Mouse (Mus musculus): ENCODE measurements around the gene Orc1. TPM values are rescaled to one million over a fixed set of nuclear protein-coding genes. Genes with fewer than 3 reads are reported as not detected.

Orc1 gene
- total RNA-seq, 2 experiments from 2014 or later = not detected

- peak; percentile 41 to 44 for DNase-seq (ENCODE audit: extremely low spot score in 1 of 2, low spot score in 2 of 2)
- Histone ChIP-seq H3K27ac (peak overlapping the region; percentile 98), H3K4me3 (peak overlapping the region; percentile 95)
- no peak for TF ChIP-seq CTCF (IDR thresholded peaks at IDR 0.05)
- intact Hi-C loops (cut with DNase I) = loop anchor here (1.0 kb wide), 1 partner anchor 40 kb away; the partner anchor contains the start of genes Orc1 and Prpf38a
These were observed 39.9 kb downstream of the Orc1 start for GRCm38 (mm10) chr4:108619165-108619564.

DNA sequence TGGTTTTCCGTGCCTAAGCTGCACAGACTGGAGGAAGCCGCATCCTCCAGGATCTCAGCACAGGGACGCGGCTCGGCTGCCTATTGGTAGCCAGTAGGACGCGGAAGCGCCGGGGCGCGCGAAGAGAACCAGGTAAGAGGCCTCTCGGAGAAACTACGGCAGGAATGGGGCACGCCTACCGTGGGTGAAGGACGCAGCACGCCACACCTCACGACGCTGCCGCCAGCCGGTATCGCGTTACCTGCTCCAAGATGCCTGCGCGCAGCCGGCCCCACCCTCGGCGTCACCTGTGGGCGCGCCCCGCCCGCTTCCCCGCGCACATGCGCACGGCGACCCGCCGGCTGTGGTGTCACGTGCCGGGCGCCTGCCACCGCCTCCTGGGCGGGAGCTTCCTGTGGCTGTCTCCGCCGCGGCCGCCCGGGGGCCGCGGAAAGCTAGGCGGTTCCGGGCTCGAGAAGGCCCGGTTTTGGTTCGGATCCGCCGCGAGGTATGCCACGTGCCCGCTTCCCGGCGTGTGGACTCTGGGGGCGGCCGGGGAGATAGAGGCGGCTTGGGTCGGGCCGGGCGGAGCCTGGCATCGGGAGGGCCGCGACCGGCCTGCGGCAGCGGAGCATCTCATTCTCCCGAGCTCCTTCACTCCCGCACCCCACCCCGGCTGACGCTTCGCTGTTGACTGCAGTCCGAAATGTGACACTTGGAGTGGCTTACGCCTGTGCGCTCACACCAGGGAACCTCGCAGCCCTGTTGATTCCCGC lies 40.5 kb downstream of the Orc1 start, which contains the start of gene Cc2d1b:
Gene Cc2d1b, plus strand, starts transcription at position 354 of the 755 bp plus-strand sequence.
- DNase-seq (ENCODE audit: extremely low spot score in 1 of 2, low spot score in 2 of 2) = peak; percentile 92 to 94
- Histone ChIP-seq H3K4me3 (peak within 1 kb of the TSS; percentile 95), H3K27ac (peak within 1 kb of the TSS; percentile 98)
- peak; percentile 24 for TF ChIP-seq CTCF (IDR thresholded peaks at IDR 0.05)
- intact Hi-C loops (cut with DNase I) = loop anchor here (1.0 kb wide), 2 partner anchors 40 to 214 kb away; partner anchors contain the start of genes Btf3l4, Orc1 and Prpf38a

DNA sequence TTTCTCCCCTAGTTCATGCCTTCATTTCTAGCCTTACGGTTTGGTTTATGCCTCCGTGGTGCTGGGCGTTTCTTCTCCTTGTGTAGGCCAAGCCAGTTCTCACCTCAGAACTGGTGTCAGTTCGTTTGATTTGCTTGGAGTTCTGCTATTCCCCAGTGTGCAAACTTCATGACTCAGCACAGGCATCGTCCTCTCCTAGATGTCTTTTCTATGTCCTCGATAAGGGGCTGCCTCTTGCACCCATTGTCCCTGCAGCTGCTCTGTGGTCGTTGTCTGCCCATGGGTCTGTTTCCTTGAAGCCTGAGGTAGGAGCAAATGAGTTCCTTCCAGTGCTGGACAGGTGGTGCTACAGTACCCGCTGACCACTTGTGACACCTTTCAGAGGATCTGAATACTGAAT lies 41.3 kb downstream of the Orc1 start:
- no peak for TF ChIP-seq CTCF (IDR thresholded peaks at IDR 0.05)
- intact Hi-C loops (cut with DNase I) = loop anchor here (1.0 kb wide), 1 partner anchor 213 kb away; the partner anchor contains the start of gene Btf3l4
- Histone ChIP-seq H3K27ac (peak overlapping the region; percentile 98), H3K4me3 (peak overlapping the region; percentile 95)
- peak in 1 of 2 experiments; percentile 18 for DNase-seq (ENCODE audit: extremely low spot score in 1 of 2, low spot score in 2 of 2)

DNA sequence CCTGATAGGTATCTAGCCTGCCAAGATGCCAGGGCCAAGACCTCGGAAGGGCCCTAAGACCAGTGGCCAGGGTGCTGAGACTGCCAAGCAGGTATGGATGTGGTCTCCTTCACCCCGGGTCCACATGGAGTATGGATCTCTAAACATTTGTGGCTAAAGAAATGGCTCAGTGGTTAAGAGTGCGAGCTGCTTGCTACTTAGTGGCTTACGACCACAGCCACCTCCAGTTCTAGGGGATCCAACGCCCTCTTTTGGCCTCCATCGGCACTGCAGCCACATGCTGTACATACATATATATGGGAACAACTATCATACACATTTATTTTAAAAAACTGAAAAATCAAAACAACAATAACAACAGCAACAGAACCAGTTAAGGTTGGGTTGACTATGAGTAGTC lies 42.3 kb downstream of the Orc1 start:
- TF ChIP-seq CTCF (IDR thresholded peaks at IDR 0.05) = no peak; the same call in none of the 2 replicates
- no peak overlapping the region for H3K27ac ChIP-seq
- intact Hi-C loops (cut with DNase I) = no loop called here
- H3K4me3 ChIP-seq = no peak overlapping the region
- no peak for DNase-seq (ENCODE audit: extremely low spot score in 1 of 2, low spot score in 2 of 2)

- H3K4me3 ChIP-seq = no peak overlapping the region
- no peak overlapping the region for H3K27ac ChIP-seq
- no peak for DNase-seq (ENCODE audit: extremely low spot score in 1 of 2, low spot score in 2 of 2)
- TF ChIP-seq CTCF (IDR thresholded peaks at IDR 0.05) = no peak
- intact Hi-C loops (cut with DNase I) = no loop called here
These were observed 47.8 kb downstream of the Orc1 start for GRCm38 (mm10) chr4:108627066-108627465.

DNA sequence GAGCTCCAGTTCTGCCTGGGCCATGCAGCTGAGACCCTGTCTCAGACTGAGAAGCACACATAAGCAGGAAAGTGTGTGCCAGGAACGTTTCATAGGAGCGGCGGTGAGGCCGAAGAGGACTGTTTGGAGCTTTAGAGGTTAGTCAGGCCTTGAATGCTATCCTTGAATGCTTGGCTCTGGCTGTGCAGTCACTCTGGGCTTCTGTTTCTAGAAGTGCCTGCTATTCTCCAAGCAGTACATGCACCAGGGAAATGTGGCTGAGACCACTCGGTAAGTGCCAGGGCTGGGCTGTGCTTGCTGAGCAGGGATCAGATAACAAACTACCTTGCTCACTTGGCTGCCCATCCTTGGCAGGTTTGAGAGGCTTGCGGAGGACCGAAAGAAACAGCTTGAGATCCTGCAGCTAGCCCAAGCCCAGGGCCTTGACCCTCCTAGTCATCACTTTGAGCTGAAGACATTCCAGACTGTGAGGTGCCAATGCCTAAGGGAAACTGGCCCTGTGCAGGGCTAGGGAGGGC lies 50.2 kb downstream of the Orc1 start:
- TF ChIP-seq CTCF (IDR thresholded peaks at IDR 0.05) = no peak
- H3K4me3 ChIP-seq = no peak overlapping the region
- H3K27ac ChIP-seq = no peak overlapping the region
- no peak for DNase-seq (ENCODE audit: extremely low spot score in 1 of 2, low spot score in 2 of 2)
- intact Hi-C loops (cut with DNase I) = no loop called here

DNA sequence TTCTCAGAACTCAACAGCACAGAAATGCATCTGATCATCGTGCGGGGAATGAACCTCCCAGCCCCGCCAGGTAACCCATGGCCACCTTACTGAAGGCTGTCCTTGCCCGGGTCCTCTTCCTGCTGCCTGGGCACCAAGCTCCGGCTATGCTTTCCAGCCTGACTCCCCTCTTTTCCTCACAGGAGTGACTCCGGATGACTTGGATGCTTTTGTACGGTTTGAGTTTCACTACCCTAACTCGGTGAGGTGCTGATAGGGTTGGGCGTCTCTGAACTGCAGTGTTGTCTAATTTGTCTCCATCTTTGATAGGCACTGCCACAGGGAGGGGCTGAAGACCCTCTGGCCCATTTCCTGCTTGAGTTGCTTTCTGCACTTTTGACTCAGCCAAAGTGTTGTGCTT lies 50.9 kb downstream of the Orc1 start:
- DNase-seq (ENCODE audit: extremely low spot score in 1 of 2, low spot score in 2 of 2) = no peak
- intact Hi-C loops (cut with DNase I) = no loop called here
- Histone ChIP-seq H3K27ac (no peak overlapping the region), H3K4me3 (no peak overlapping the region)
- TF ChIP-seq CTCF (IDR thresholded peaks at IDR 0.05) = no peak

GRCm38 (mm10) chr4:108631616-108632015 lies 52.4 kb downstream of the Orc1 start:
- no peak for TF ChIP-seq CTCF (IDR thresholded peaks at IDR 0.05)
- no peak for DNase-seq (ENCODE audit: extremely low spot score in 1 of 2, low spot score in 2 of 2)
- Histone ChIP-seq H3K4me3 (no peak overlapping the region), H3K27ac (no peak overlapping the region; the same call in none of the 2 replicates)
- intact Hi-C loops (cut with DNase I) = no loop called here

DNA sequence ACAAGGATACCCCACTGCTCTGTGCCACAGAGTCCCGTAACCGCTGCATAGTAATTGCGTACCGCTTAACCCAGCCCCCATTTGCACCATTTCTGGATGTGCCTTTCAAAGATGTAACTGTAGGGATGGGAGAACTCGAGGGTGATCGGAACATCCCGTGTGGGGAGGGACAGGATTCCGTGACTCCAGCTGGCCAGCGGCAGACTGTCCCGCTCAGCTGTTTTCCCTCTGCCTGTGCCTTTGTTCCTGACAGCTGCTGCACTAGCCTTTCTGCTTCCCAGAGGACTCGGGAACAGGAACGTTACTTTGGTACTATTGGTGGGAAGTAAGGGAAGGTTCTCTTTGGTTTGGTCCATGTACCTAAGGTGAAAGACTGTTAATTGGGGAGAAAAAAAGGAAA lies 54.5 kb downstream of the Orc1 start:
- no peak overlapping the region for H3K4me3 ChIP-seq
- no peak for TF ChIP-seq CTCF (IDR thresholded peaks at IDR 0.05)
- intact Hi-C loops (cut with DNase I) = no loop called here
- DNase-seq (ENCODE audit: extremely low spot score in 1 of 2, low spot score in 2 of 2) = no peak
- no peak overlapping the region for H3K27ac ChIP-seq

GRCm38 (mm10) chr4:108634696-108635095 lies 55.5 kb downstream of the Orc1 start:
- DNase-seq (ENCODE audit: extremely low spot score in 1 of 2, low spot score in 2 of 2) = no peak
- no peak for TF ChIP-seq CTCF (IDR thresholded peaks at IDR 0.05)
- intact Hi-C loops (cut with DNase I) = no loop called here
- no peak overlapping the region for H3K27ac ChIP-seq
- no peak overlapping the region for H3K4me3 ChIP-seq

DNA sequence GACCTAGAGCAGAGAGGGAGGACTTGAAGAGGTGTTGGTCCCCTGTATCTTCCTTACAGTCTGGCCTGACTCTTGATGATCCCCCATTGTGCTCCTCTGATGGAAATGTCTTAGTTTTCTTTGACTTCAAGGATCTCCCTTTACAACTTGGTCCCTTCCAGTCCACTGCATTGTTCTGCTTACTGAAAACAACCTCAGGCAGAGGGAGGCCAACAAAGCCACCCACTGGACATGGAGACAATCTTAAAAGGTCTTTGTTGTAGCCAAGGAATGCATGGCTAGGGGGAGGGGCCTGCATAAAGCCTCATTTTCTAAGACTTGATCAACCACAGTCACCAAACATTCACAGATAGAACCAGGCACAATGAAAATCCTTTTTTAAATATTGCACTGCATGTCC lies 55.9 kb downstream of the Orc1 start:
- DNase-seq (ENCODE audit: extremely low spot score in 1 of 2, low spot score in 2 of 2) = no peak
- Histone ChIP-seq H3K27ac (no peak overlapping the region), H3K4me3 (no peak overlapping the region)
- no peak for TF ChIP-seq CTCF (IDR thresholded peaks at IDR 0.05)
- intact Hi-C loops (cut with DNase I) = no loop called here

DNA sequence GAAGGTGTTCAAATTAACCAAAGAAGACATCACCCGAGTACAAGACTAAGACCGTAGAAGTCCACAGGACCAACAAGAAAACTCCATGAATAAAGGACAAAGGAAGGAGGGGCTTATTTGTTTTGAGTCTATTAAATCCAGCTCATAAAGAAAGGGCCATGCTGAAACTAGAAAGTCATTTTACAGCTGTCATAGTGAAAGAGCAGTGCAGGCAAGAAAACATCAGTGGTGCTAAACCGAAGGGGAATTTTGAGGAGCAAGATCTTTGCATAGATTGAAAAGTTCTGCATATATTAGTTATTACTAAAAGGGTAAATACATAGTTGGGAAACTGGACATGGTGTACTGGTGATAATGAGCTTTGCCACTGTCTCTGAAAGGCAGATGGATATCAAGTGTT lies 58.5 kb downstream of the Orc1 start:
- TF ChIP-seq CTCF (IDR thresholded peaks at IDR 0.05) = no peak
- no peak for DNase-seq (ENCODE audit: extremely low spot score in 1 of 2, low spot score in 2 of 2)
- Histone ChIP-seq H3K27ac (no peak overlapping the region), H3K4me3 (no peak overlapping the region)
- intact Hi-C loops (cut with DNase I) = no loop called here
